Mouse (Mus musculus): ENCODE results near the gene Serpina6.

DNA sequence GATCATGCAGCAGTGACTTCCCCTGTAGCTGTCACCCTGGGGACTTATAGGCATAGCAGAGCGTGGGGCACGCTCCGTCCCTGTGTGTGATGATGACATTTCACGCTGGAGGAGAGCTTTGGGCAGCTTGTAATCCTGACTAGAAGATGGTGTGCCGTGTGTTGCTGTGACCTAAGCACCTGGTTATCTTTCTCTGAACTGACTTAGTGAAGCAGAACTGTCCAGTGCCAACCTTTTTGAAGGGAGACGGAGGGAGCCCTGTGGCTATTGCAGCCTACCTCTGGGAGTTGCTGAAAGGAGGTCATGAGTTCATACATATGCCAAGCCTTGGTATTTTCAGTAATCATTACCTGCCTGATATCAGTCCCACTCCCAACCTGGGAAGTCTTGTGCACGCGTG is 38.4 kb upstream of the Serpina6 start, which contains the start of gene Serpina1f:
- TF ChIP-seq CTCF (IDR thresholded peaks at IDR 0.05; ENCODE audit: insufficient read depth, low read length) (no peak), POLR2A (IDR thresholded peaks at IDR 0.05; ENCODE audit: borderline replicate concordance, extremely low read depth, low read depth, low read length) (no peak)

All from lung, adult 2 months (tissue).